Mouse (Mus musculus) cerebellum, adult 2 months (tissue): ENCODE results near the gene Ube2v1.

Experiments
- CTCF ChIP-seq: fragments of 200-500 bp; IDR thresholded peaks from 2 replicates; pipeline ENCODE4 v1.5.1; 2011; ENCODE audit warnings: low read depth, mild to moderate bottlenecking, control low read depth, low read length, moderate library complexity, borderline replicate concordance; ENCODE audit not compliant: insufficient read depth
- POLR2A ChIP-seq: fragments of 200-500 bp; IDR thresholded peaks from 2 replicates; pipeline ENCODE4 v1.6.1; 2011; ENCODE audit warnings: low read length, control low read depth, borderline replicate concordance; ENCODE audit not compliant: insufficient read depth

DNA sequence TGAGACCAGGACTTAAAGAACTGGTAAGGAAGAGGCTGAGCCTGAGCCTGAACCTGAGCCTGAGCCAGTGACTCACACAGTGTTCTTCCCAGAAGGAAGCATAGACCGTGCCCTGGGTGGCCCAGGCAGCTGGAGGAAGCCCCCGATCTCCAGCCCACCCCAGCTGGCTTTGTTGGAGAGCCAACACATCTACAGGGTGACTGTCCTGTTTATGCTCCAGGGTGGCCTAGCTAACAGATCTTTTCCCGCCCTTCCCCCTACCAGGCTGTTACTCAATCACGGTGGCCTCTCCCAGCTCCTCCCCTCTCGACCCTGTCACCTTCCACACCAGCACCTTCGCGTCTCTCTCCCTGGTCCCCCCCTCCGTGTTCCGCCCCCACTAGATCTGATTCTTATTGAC lies 44.9 kb downstream of the Ube2v1 start:
- no peak for TF ChIP-seq POLR2A
- TF ChIP-seq CTCF = no peak
